Mouse (Mus musculus) stomach, embryonic 15.5 days (tissue): ENCODE results near the gene Pfn1. TPM values are rescaled to one million over a fixed set of nuclear protein-coding genes. Genes with fewer than 3 reads are reported as not detected.

Experiments used
- ATAC-seq: fragments of 200-750 bp; cut with Nextera tagmentation; 2 replicates; pipeline ENCODE4 v1.8.0; 2017; ENCODE audit warnings: low read depth, moderate number of reproducible peaks, moderate TSS enrichment; ENCODE audit not compliant: insufficient read depth, low FRiP score
- H3K27ac ChIP-seq: fragments of 300-500 bp; sonication (generic); 2 replicates; pipeline ENCODE4 v1.5.1; 2015; ENCODE audit warnings: mild to moderate bottlenecking, inconsistent platforms
- H3K27me3 ChIP-seq: fragments of 300-500 bp; sonication (generic); replicated peaks from 2 replicates; pipeline ENCODE4 v1.6.1; 2015; ENCODE audit warnings: inconsistent platforms
- H3K36me3 ChIP-seq: fragments of 300-500 bp; sonication (generic); 2 replicates; pipeline ENCODE4 v1.6.1; 2015; ENCODE audit warnings: inconsistent platforms
- H3K4me1 ChIP-seq: fragments of 300-500 bp; sonication (generic); 2 replicates; pipeline ENCODE4 v1.6.1; 2015; ENCODE audit warnings: inconsistent platforms
- H3K4me2 ChIP-seq: fragments of 300-500 bp; sonication (generic); 2 replicates; pipeline ENCODE4 v1.6.1; 2015; ENCODE audit warnings: mild to moderate bottlenecking, inconsistent platforms
- H3K4me3 ChIP-seq: fragments of 300-500 bp; sonication (generic); replicated peaks from 2 replicates; pipeline ENCODE4 v1.5.1; 2015; ENCODE audit warnings: inconsistent platforms
- H3K9ac ChIP-seq: fragments of 300-500 bp; sonication (generic); 2 replicates; pipeline ENCODE4 v1.6.1; 2015; ENCODE audit warnings: inconsistent platforms
- H3K9me3 ChIP-seq: fragments of 300-500 bp; sonication (generic); 2 replicates; pipeline ENCODE4 v1.6.1; 2016; ENCODE audit warnings: inconsistent platforms
- WGBS: fragments of 180-500 bp; shearing (Covaris S2); methylation state at CpG from one replicate; pipeline ENCODE4 v1.1.7; 2015; 5-methylcytosine and 5-hydroxymethylcytosine counted together
- polyA plus RNA-seq: library from polyadenylated mRNA; unstranded; fragments of >200 nt; fragmentation: Nextera tagmentation; extraction: Ambion mirVana; gene quantifications from 2 replicates; pipeline ENCODE4 v1.2.1, GENCODE M21; 2015

Gene Pfn1
- polyA plus RNA-seq, 1 experiment from 2014 or later = 1,701 TPM

GRCm38 (mm10) chr11:70643051-70643450, 11.4 kb downstream of the Pfn1 start:
- WGBS = 93% methylated on average over 6 of the region's 6 CpGs
- no peak for ATAC-seq
- Histone ChIP-seq H3K27me3 (no peaks in the 10 kb centered on the region), H3K9ac (no peak overlapping the region), H3K4me3 (no peak overlapping the region), H3K9me3 (no peaks in the 10 kb centered on the region), H3K36me3 (peaks cover 18% of the 10 kb centered on the region), H3K4me2 (no peak overlapping the region), H3K27ac (no peak overlapping the region), H3K4me1 (peaks cover 12% of the 10 kb centered on the region)

GRCm38 (mm10) chr11:70641241-70641640, 13.2 kb downstream of the Pfn1 start:
- Histone ChIP-seq H3K27me3 (no peaks in the 10 kb centered on the region), H3K9me3 (no peaks in the 10 kb centered on the region), H3K4me1 (peaks cover 10% of the 10 kb centered on the region), H3K27ac (no peak overlapping the region), H3K36me3 (peaks cover 18% of the 10 kb centered on the region), H3K9ac (no peak overlapping the region), H3K4me3 (no peak overlapping the region), H3K4me2 (no peak overlapping the region)
- no peak for ATAC-seq
- 79% methylated on average over 7 of the region's 7 CpGs for WGBS

- H3K4me2 ChIP-seq = no peak overlapping the region
- H3K9me3 ChIP-seq = no peaks in the 10 kb centered on the region
- no peaks in the 10 kb centered on the region for H3K4me1 ChIP-seq
- peaks cover 16% of the 10 kb centered on the region for H3K36me3 ChIP-seq
- H3K27ac ChIP-seq = no peak overlapping the region
- 77% methylated on average over 8 of the region's 8 CpGs for WGBS
- no peaks in the 10 kb centered on the region for H3K27me3 ChIP-seq
- no peak overlapping the region for H3K9ac ChIP-seq
- H3K4me3 ChIP-seq = no peak overlapping the region
- no peak for ATAC-seq
Measured at GRCm38 (mm10) chr11:70639976-70640375, 14.5 kb downstream of the Pfn1 start.

- Histone ChIP-seq H3K4me3 (no peak within 1 kb of the TSS), H3K27me3 (no peaks in the 10 kb centered on the region), H3K27ac (no peak within 1 kb of the TSS), H3K9me3 (no peaks in the 10 kb centered on the region), H3K4me2 (no peak within 1 kb of the TSS), H3K9ac (no peak within 1 kb of the TSS), H3K4me1 (no peaks in the 10 kb centered on the region), H3K36me3 (0 out of 2 replicates have a peak, but pooled peaks cover 7% of the 10 kb centered on the region)
- 23% methylated on average over 5 of the region's 5 CpGs for WGBS
- ATAC-seq = peak; percentile 65; the same call in 1 of the 2 replicates
Measured at GRCm38 (mm10) chr11:70638714-70639278, 15.6 kb downstream of the Pfn1 start, which contains the start of gene Gp1ba. Gene Gp1ba, plus strand, starts transcription at chr11:70639122.

- no peak overlapping the region for H3K4me3 ChIP-seq
- no peaks in the 10 kb centered on the region for H3K4me1 ChIP-seq
- 0 out of 2 replicates have a peak, but pooled peaks cover 4% of the 10 kb centered on the region for H3K36me3 ChIP-seq
- WGBS = 78% methylated on average over 1 of the region's 1 CpGs
- H3K9me3 ChIP-seq = no peaks in the 10 kb centered on the region
- H3K27me3 ChIP-seq = no peaks in the 10 kb centered on the region
- no peak overlapping the region for H3K27ac ChIP-seq
- ATAC-seq = no peak
- H3K9ac ChIP-seq = no peak overlapping the region
- H3K4me2 ChIP-seq = no peak overlapping the region
Measured at GRCm38 (mm10) chr11:70638293-70638692, 16.2 kb downstream of the Pfn1 start.

GRCm38 (mm10) chr11:70637764-70638163, 16.7 kb downstream of the Pfn1 start:
- no peak for ATAC-seq
- H3K9ac ChIP-seq = no peak overlapping the region
- no peaks in the 10 kb centered on the region for H3K36me3 ChIP-seq
- H3K4me3 ChIP-seq = no peak overlapping the region
- H3K4me2 ChIP-seq = no peak overlapping the region
- no peaks in the 10 kb centered on the region for H3K9me3 ChIP-seq
- H3K27ac ChIP-seq = no peak overlapping the region
- H3K27me3 ChIP-seq = no peaks in the 10 kb centered on the region
- 88% methylated on average over 1 of the region's 1 CpGs for WGBS
- H3K4me1 ChIP-seq = no peaks in the 10 kb centered on the region

- Histone ChIP-seq H3K27ac (no peak overlapping the region), H3K4me3 (no peak overlapping the region), H3K27me3 (no peaks in the 10 kb centered on the region), H3K36me3 (no peaks in the 10 kb centered on the region), H3K4me1 (no peaks in the 10 kb centered on the region), H3K9me3 (no peaks in the 10 kb centered on the region), H3K4me2 (no peak overlapping the region), H3K9ac (no peak overlapping the region)
- ATAC-seq = no peak
- WGBS = 80% methylated on average over 4 of the region's 4 CpGs
Measured at GRCm38 (mm10) chr11:70635601-70636000, 18.8 kb downstream of the Pfn1 start.

GRCm38 (mm10) chr11:70630129-70630528, 24.3 kb downstream of the Pfn1 start:
- no peak for ATAC-seq
- Histone ChIP-seq H3K36me3 (no peaks in the 10 kb centered on the region), H3K9me3 (no peaks in the 10 kb centered on the region), H3K27ac (no peak overlapping the region), H3K4me3 (no peak overlapping the region), H3K27me3 (no peaks in the 10 kb centered on the region), H3K4me2 (no peak overlapping the region), H3K4me1 (no peaks in the 10 kb centered on the region), H3K9ac (no peak overlapping the region)
- WGBS = 66% methylated on average over 7 of the region's 7 CpGs

- H3K9ac ChIP-seq = no peak overlapping the region
- H3K4me3 ChIP-seq = no peak overlapping the region
- H3K4me2 ChIP-seq = no peak overlapping the region
- H3K4me1 ChIP-seq = no peaks in the 10 kb centered on the region
- no peak for ATAC-seq
- no peaks in the 10 kb centered on the region for H3K9me3 ChIP-seq
- H3K27ac ChIP-seq = no peak overlapping the region
- WGBS = 46% methylated on average over 5 of the region's 5 CpGs
- no peaks in the 10 kb centered on the region for H3K27me3 ChIP-seq
- no peaks in the 10 kb centered on the region for H3K36me3 ChIP-seq
Measured at GRCm38 (mm10) chr11:70629557-70629956, 24.9 kb downstream of the Pfn1 start.

GRCm38 (mm10) chr11:70628431-70628830, 26.0 kb downstream of the Pfn1 start:
- Histone ChIP-seq H3K9me3 (no peaks in the 10 kb centered on the region), H3K27ac (no peak overlapping the region), H3K4me1 (no peaks in the 10 kb centered on the region), H3K9ac (no peak overlapping the region), H3K4me2 (no peak overlapping the region), H3K27me3 (no peaks in the 10 kb centered on the region), H3K4me3 (no peak overlapping the region), H3K36me3 (no peaks in the 10 kb centered on the region)
- WGBS = 76% methylated on average over 2 of the region's 2 CpGs
- ATAC-seq = no peak

GRCm38 (mm10) chr11:70626877-70627276, 27.6 kb downstream of the Pfn1 start:
- H3K9ac ChIP-seq = no peak overlapping the region
- H3K4me2 ChIP-seq = no peak overlapping the region
- ATAC-seq = no peak
- no peaks in the 10 kb centered on the region for H3K9me3 ChIP-seq
- H3K27ac ChIP-seq = no peak overlapping the region
- WGBS = 59% methylated on average over 4 of the region's 4 CpGs
- no peak overlapping the region for H3K4me3 ChIP-seq
- H3K4me1 ChIP-seq = no peaks in the 10 kb centered on the region
- H3K27me3 ChIP-seq = no peaks in the 10 kb centered on the region
- H3K36me3 ChIP-seq = no peaks in the 10 kb centered on the region

GRCm38 (mm10) chr11:70625473-70625872, 29.0 kb downstream of the Pfn1 start:
- Histone ChIP-seq H3K4me3 (no peak overlapping the region), H3K9me3 (no peaks in the 10 kb centered on the region), H3K36me3 (no peaks in the 10 kb centered on the region), H3K4me2 (no peak overlapping the region), H3K27ac (no peak overlapping the region), H3K27me3 (no peaks in the 10 kb centered on the region), H3K9ac (no peak overlapping the region), H3K4me1 (no peaks in the 10 kb centered on the region; the same call in 1 of the 2 replicates)
- no peak for ATAC-seq
- WGBS = 48% methylated on average over 4 of the region's 4 CpGs
